Mouse (Mus musculus): ENCODE data around the gene Spem2. TPM values are rescaled to one million over a fixed set of nuclear protein-coding genes. Genes with fewer than 3 reads are reported as not detected.

Gene Spem2
- polyA plus RNA-seq, 1 experiment from 2014 or later, result not detected

GRCm38 (mm10) chr11:69793429-69793828, 24.8 kb downstream of the Spem2 start:
- H3K9ac ChIP-seq, result no peak overlapping the region
- H3K4me2 ChIP-seq, result no peak overlapping the region
- H3K27ac ChIP-seq, result no peak overlapping the region
- no peak overlapping the region for H3K4me3 ChIP-seq
- ATAC-seq, result no peak
- H3K4me1 ChIP-seq, result peaks cover 12% of the 10 kb centered on the region
- H3K9me3 ChIP-seq (replicated peaks), result no peaks in the 10 kb centered on the region
- peaks cover 35% of the 10 kb centered on the region for H3K27me3 ChIP-seq
- WGBS, result 61% methylated on average over 5 of the region's 5 CpGs
- H3K36me3 ChIP-seq (ENCODE audit: poor library complexity, severe bottlenecking), result no peaks in the 10 kb centered on the region

GRCm38 (mm10) chr11:69791420-69791819, 26.8 kb downstream of the Spem2 start:
- H3K4me1 ChIP-seq, result peaks cover 11% of the 10 kb centered on the region
- no peak overlapping the region for H3K27ac ChIP-seq
- whole genome bisulfite sequencing, result 77% methylated on average over 5 of the region's 5 CpGs
- H3K9ac ChIP-seq, result no peak overlapping the region
- no peak overlapping the region for H3K4me2 ChIP-seq
- no peaks in the 10 kb centered on the region for H3K9me3 ChIP-seq (replicated peaks)
- ATAC-seq, result no peak
- H3K36me3 ChIP-seq (ENCODE audit: poor library complexity, severe bottlenecking), result no peaks in the 10 kb centered on the region
- H3K4me3 ChIP-seq, result no peak overlapping the region
- peaks cover 22% of the 10 kb centered on the region for H3K27me3 ChIP-seq

- Histone ChIP-seq H3K4me1 (no peaks in the 10 kb centered on the region), H3K27ac (no peak overlapping the region), H3K4me2 (no peak overlapping the region), H3K27me3 (peaks cover 18% of the 10 kb centered on the region), H3K9ac (no peak overlapping the region), H3K4me3 (no peak overlapping the region), H3K9me3 (replicated peaks) (no peaks in the 10 kb centered on the region), H3K36me3 (ENCODE audit: poor library complexity, severe bottlenecking) (no peaks in the 10 kb centered on the region)
- 79% methylated on average over 5 of the region's 5 CpGs for WGBS
- no peak for ATAC-seq
Observed at GRCm38 (mm10) chr11:69789431-69789830, 28.8 kb downstream of the Spem2 start.

- no peaks in the 10 kb centered on the region for H3K36me3 ChIP-seq (ENCODE audit: poor library complexity, severe bottlenecking)
- no peak overlapping the region for H3K4me2 ChIP-seq
- no peaks in the 10 kb centered on the region for H3K4me1 ChIP-seq
- H3K4me3 ChIP-seq, result no peak overlapping the region
- no peak for ATAC-seq
- no peaks in the 10 kb centered on the region for H3K9me3 ChIP-seq (replicated peaks)
- no peak overlapping the region for H3K27ac ChIP-seq
- 87% methylated on average over 5 of the region's 5 CpGs for WGBS
- H3K9ac ChIP-seq, result no peak overlapping the region
- peaks cover 3% of the 10 kb centered on the region; the same call in 1 of the 2 replicates for H3K27me3 ChIP-seq
Observed at GRCm38 (mm10) chr11:69787306-69787705, 31.0 kb downstream of the Spem2 start.

- ATAC-seq, result no peak
- Histone ChIP-seq H3K9me3 (replicated peaks) (no peaks in the 10 kb centered on the region), H3K36me3 (ENCODE audit: poor library complexity, severe bottlenecking) (no peaks in the 10 kb centered on the region), H3K4me1 (no peaks in the 10 kb centered on the region), H3K27me3 (0 out of 2 replicates have a peak, but pooled peaks cover 7% of the 10 kb centered on the region), H3K4me2 (no peak overlapping the region), H3K9ac (no peak overlapping the region), H3K4me3 (no peak overlapping the region), H3K27ac (no peak overlapping the region)
- WGBS, result 57% methylated on average over 15 of the region's 15 CpGs
Observed at GRCm38 (mm10) chr11:69784793-69785272, 33.4 kb downstream of the Spem2 start.

GRCm38 (mm10) chr11:69781828-69782227, 36.4 kb downstream of the Spem2 start:
- Histone ChIP-seq H3K36me3 (ENCODE audit: poor library complexity, severe bottlenecking) (0 out of 2 replicates have a peak, but pooled peaks cover 4% of the 10 kb centered on the region), H3K9ac (no peak overlapping the region), H3K4me1 (peaks cover 6% of the 10 kb centered on the region), H3K27me3 (0 out of 2 replicates have a peak, but pooled peaks cover 9% of the 10 kb centered on the region), H3K9me3 (replicated peaks) (no peaks in the 10 kb centered on the region), H3K4me2 (no peak overlapping the region), H3K27ac (no peak overlapping the region), H3K4me3 (no peak overlapping the region)
- ATAC-seq, result no peak
- WGBS, result 47% methylated on average over 4 of the region's 4 CpGs

- H3K4me1 ChIP-seq, result peaks cover 6% of the 10 kb centered on the region
- H3K27ac ChIP-seq, result no peak overlapping the region
- H3K9me3 ChIP-seq (replicated peaks), result no peaks in the 10 kb centered on the region
- H3K4me3 ChIP-seq, result no peak overlapping the region
- H3K27me3 ChIP-seq, result 0 out of 2 replicates have a peak, but pooled peaks cover 9% of the 10 kb centered on the region
- H3K36me3 ChIP-seq (ENCODE audit: poor library complexity, severe bottlenecking), result peaks cover 15% of the 10 kb centered on the region; the same call in 1 of the 2 replicates
- ATAC-seq, result no peak
- H3K4me2 ChIP-seq, result no peak overlapping the region
- WGBS, result 50% methylated on average over 7 of the region's 7 CpGs
- no peak overlapping the region for H3K9ac ChIP-seq
Observed at GRCm38 (mm10) chr11:69778985-69779384, 39.3 kb downstream of the Spem2 start.

- ATAC-seq, result no peak
- Histone ChIP-seq H3K4me3 (no peak overlapping the region), H3K9me3 (replicated peaks) (no peaks in the 10 kb centered on the region), H3K27me3 (0 out of 2 replicates have a peak, but pooled peaks cover 9% of the 10 kb centered on the region), H3K27ac (no peak overlapping the region), H3K36me3 (ENCODE audit: poor library complexity, severe bottlenecking) (peaks cover 15% of the 10 kb centered on the region; the same call in 1 of the 2 replicates), H3K4me1 (peaks cover 6% of the 10 kb centered on the region), H3K9ac (no peak overlapping the region), H3K4me2 (no peak overlapping the region)
- 74% methylated on average over 23 of the region's 23 CpGs for WGBS
Observed at GRCm38 (mm10) chr11:69778258-69778982, 39.8 kb downstream of the Spem2 start.

- 0 out of 2 replicates have a peak, but pooled peaks cover 9% of the 10 kb centered on the region for H3K27me3 ChIP-seq
- peaks cover 6% of the 10 kb centered on the region for H3K4me1 ChIP-seq
- no peak overlapping the region for H3K27ac ChIP-seq
- 70% methylated on average over 26 of the region's 26 CpGs for WGBS
- ATAC-seq, result no peak
- no peaks in the 10 kb centered on the region for H3K9me3 ChIP-seq (replicated peaks)
- H3K4me3 ChIP-seq, result no peak overlapping the region
- peaks cover 15% of the 10 kb centered on the region; the same call in 1 of the 2 replicates for H3K36me3 ChIP-seq (ENCODE audit: poor library complexity, severe bottlenecking)
- H3K4me2 ChIP-seq, result no peak overlapping the region
- no peak overlapping the region for H3K9ac ChIP-seq
Observed at GRCm38 (mm10) chr11:69777504-69778257, 40.6 kb downstream of the Spem2 start.

- no peaks in the 10 kb centered on the region for H3K9me3 ChIP-seq (replicated peaks)
- H3K4me1 ChIP-seq, result peaks cover 6% of the 10 kb centered on the region
- no peak overlapping the region; the same call in 1 of the 2 replicates for H3K9ac ChIP-seq
- no peak overlapping the region for H3K4me3 ChIP-seq
- peaks cover 15% of the 10 kb centered on the region; the same call in 1 of the 2 replicates for H3K36me3 ChIP-seq (ENCODE audit: poor library complexity, severe bottlenecking)
- no peak for ATAC-seq
- H3K27me3 ChIP-seq, result 0 out of 2 replicates have a peak, but pooled peaks cover 2% of the 10 kb centered on the region
- 88% methylated on average over 20 of the region's 20 CpGs for WGBS
- H3K27ac ChIP-seq, result no peak overlapping the region
- no peak overlapping the region for H3K4me2 ChIP-seq
Observed at GRCm38 (mm10) chr11:69776488-69776887, 41.8 kb downstream of the Spem2 start.

GRCm38 (mm10) chr11:69775716-69776115, 42.5 kb downstream of the Spem2 start:
- Histone ChIP-seq H3K27me3 (0 out of 2 replicates have a peak, but pooled peaks cover 2% of the 10 kb centered on the region), H3K9me3 (replicated peaks) (no peaks in the 10 kb centered on the region), H3K4me1 (peaks cover 6% of the 10 kb centered on the region), H3K4me2 (no peak overlapping the region), H3K4me3 (no peak overlapping the region), H3K36me3 (ENCODE audit: poor library complexity, severe bottlenecking) (peaks cover 15% of the 10 kb centered on the region; the same call in 1 of the 2 replicates), H3K27ac (no peak overlapping the region), H3K9ac (no peak overlapping the region)
- 76% methylated on average over 10 of the region's 10 CpGs for WGBS
- ATAC-seq, result no peak

GRCm38 (mm10) chr11:69774961-69775360, 43.3 kb downstream of the Spem2 start:
- H3K9me3 ChIP-seq (replicated peaks), result no peaks in the 10 kb centered on the region
- H3K4me1 ChIP-seq, result peaks cover 6% of the 10 kb centered on the region
- ATAC-seq, result no peak
- H3K4me3 ChIP-seq, result no peak overlapping the region
- H3K36me3 ChIP-seq (ENCODE audit: poor library complexity, severe bottlenecking), result peaks cover 15% of the 10 kb centered on the region; the same call in 1 of the 2 replicates
- 56% methylated on average over 5 of the region's 5 CpGs for WGBS
- no peak overlapping the region for H3K9ac ChIP-seq
- H3K27ac ChIP-seq, result no peak overlapping the region
- H3K27me3 ChIP-seq, result 0 out of 2 replicates have a peak, but pooled peaks cover 2% of the 10 kb centered on the region
- H3K4me2 ChIP-seq, result no peak overlapping the region
